Mouse (Mus musculus) olfactory bulb, adult 2 months (tissue): Measurements from ENCODE around the gene Pet117.

ENCODE experiments used
- CTCF ChIP-seq: fragments of 200-500 bp; IDR thresholded peaks from 2 replicates; pipeline ENCODE4 v1.5.1; 2012; ENCODE audit warnings: low read depth, mild to moderate bottlenecking, low read length, moderate library complexity; ENCODE audit not compliant: insufficient read depth
- POLR2A ChIP-seq: fragments of 200-500 bp; IDR thresholded peaks from 2 replicates; pipeline ENCODE4 v1.6.1; 2012; ENCODE audit warnings: mild to moderate bottlenecking, low read depth, low read length, moderate library complexity; ENCODE audit not compliant: insufficient read depth

- TF ChIP-seq CTCF (no peak), POLR2A (no peak)
Observed at GRCm38 (mm10) chr2:144409037-144409436, 40.2 kb downstream of the Pet117 start.
